12 mouse cellular contexts compared by ENCODE assay signal in genomic region chr7:67503281-67504010, GRCm38 (mm10).
A peak's percentile ranks its signal among the peaks of the same experiment; 100 is the strongest.
DNase-seq lines count a peak whose midpoint lies in the region; ATAC-seq and TF ChIP-seq lines count a peak whose summit lies in the region.
"Had no signal": no experiment of that assay in that cellular context is flagged by ENCODE, and none has a peak within 500 bp of the region (broad histone marks: within the 10 kb centered on the region; RNA-seq: fewer than 3 reads in every experiment).

No protein-coding gene starts in this region.

- peaks cover 16% of the 10 kb centered on the region for H3K4me1 ChIP-seq in forebrain, embryonic 15.5 days
- H3K4me1 ChIP-seq in forebrain, embryonic 11.5 days (replicated peaks; ENCODE audit: control insufficient read depth, insufficient read depth, low read length), result no peaks in the 10 kb centered on the region
- H3K4me1 ChIP-seq in liver, embryonic 12.5 days, result no peaks in the 10 kb centered on the region

- peak overlapping the region; percentile 32; the same call in 1 of the 2 replicates for H3K27ac ChIP-seq in forebrain, embryonic 15.5 days (replicated peaks)
- no peak overlapping the region for H3K27ac ChIP-seq in forebrain, embryonic 11.5 days (ENCODE audit: low read depth, low read length)
- peak overlapping the region; percentile 3; the same call in 1 of the 2 replicates for H3K27ac ChIP-seq in layer of hippocampus, adult 2 months
- no peak overlapping the region for H3K27ac ChIP-seq in liver, embryonic 12.5 days

- WGBS in forebrain, embryonic 15.5 days, result 45% methylated on average over 7 of the region's 7 CpGs
- WGBS in forebrain, embryonic 11.5 days, result 72% methylated on average over 7 of the region's 7 CpGs
- WGBS in liver, embryonic 12.5 days (ENCODE audit: insufficient replicate concordance), result 41% methylated on average over 7 of the region's 7 CpGs

- 0 out of 2 replicates have a peak, but pooled peaks have one; percentile 54 for ATAC-seq in forebrain, embryonic 15.5 days (replicated peaks)
- ATAC-seq in forebrain, embryonic 11.5 days (replicated peaks; ENCODE audit: low FRiP score), result no peak
- ATAC-seq in common myeloid progenitor, adult 5-6 weeks (replicated peaks; ENCODE audit: low read depth, poor library complexity, severe bottlenecking), result 0 out of 2 replicates have a peak, but pooled peaks have one; percentile 26
- ATAC-seq in liver, embryonic 12.5 days, result no peak

- no peak overlapping the region for H3K9ac ChIP-seq in forebrain, embryonic 15.5 days (replicated peaks)
- no peak overlapping the region for H3K9ac ChIP-seq in forebrain, embryonic 11.5 days (ENCODE audit: low read length)
- H3K9ac ChIP-seq in liver, embryonic 12.5 days, result no peak overlapping the region

- no peaks in the 10 kb centered on the region for H3K36me3 ChIP-seq in forebrain, embryonic 15.5 days
- H3K36me3 ChIP-seq in forebrain, embryonic 11.5 days (ENCODE audit: control insufficient read depth, insufficient read depth, low read length), result no peaks in the 10 kb centered on the region
- H3K36me3 ChIP-seq in liver, embryonic 12.5 days, result no peaks in the 10 kb centered on the region

- H3K9me3 ChIP-seq in forebrain, embryonic 15.5 days, result no peaks in the 10 kb centered on the region
- no peaks in the 10 kb centered on the region for H3K9me3 ChIP-seq in forebrain, embryonic 11.5 days (ENCODE audit: control insufficient read depth, low read length)
- H3K9me3 ChIP-seq in liver, embryonic 12.5 days (replicated peaks), result no peaks in the 10 kb centered on the region

- no peaks in the 10 kb centered on the region for H3K27me3 ChIP-seq in forebrain, embryonic 15.5 days
- no peaks in the 10 kb centered on the region for H3K27me3 ChIP-seq in forebrain, embryonic 11.5 days (ENCODE audit: control insufficient read depth, insufficient read depth, low read length)
- no peaks in the 10 kb centered on the region for H3K27me3 ChIP-seq in liver, embryonic 12.5 days (replicated peaks)

- no peak for DNase-seq in forebrain, embryonic 11.5 days (ENCODE audit: low spot score)
- DNase-seq in layer of hippocampus, adult 2 months (ENCODE audit: low spot score in 2 of 2), result no peak
- DNase-seq in layer of hippocampus, postnatal 25 days (ENCODE audit: extremely low spot score in 1 of 2, low spot score in 1 of 2), result no peak
- DNase-seq in naive thymus-derived CD4-positive, alpha-beta T cell, adult 2 months (ENCODE audit: low read depth), result peak; percentile 40
- no peak for DNase-seq in ovary, postnatal 36 days (ENCODE audit: low spot score)
- DNase-seq: kidney, adult 8-10 months; layer of hippocampus, postnatal 36 days; lung, adult 2 months; right cerebral cortex, postnatal 25 days had no signal

- H3K4me2 ChIP-seq in forebrain, embryonic 15.5 days (replicated peaks), result no peak overlapping the region
- no peak overlapping the region for H3K4me2 ChIP-seq in forebrain, embryonic 11.5 days (ENCODE audit: low read depth, low read length, severe bottlenecking)
- no peak overlapping the region for H3K4me2 ChIP-seq in liver, embryonic 12.5 days

- H3K4me3 ChIP-seq in forebrain, embryonic 15.5 days, result no peak overlapping the region
- H3K4me3 ChIP-seq in forebrain, embryonic 11.5 days (ENCODE audit: low read depth, low read length), result no peak overlapping the region
- H3K4me3 ChIP-seq in layer of hippocampus, adult 2 months, result no peak overlapping the region
- H3K4me3 ChIP-seq in liver, embryonic 12.5 days, result no peak overlapping the region

- TF ChIP-seq CTCF in layer of hippocampus, adult 2 months (conservative IDR thresholded peaks at IDR 0.05), result no peak

Comparison
In these comparisons a context has a peak if more than half of its experiments do, and no peak if none do; other contexts are left out.
1. ATAC-seq: peak in forebrain, embryonic 15.5 days (single experiment) and common myeloid progenitor, adult 5-6 weeks (single experiment); none in forebrain, embryonic 11.5 days (single experiment) and liver, embryonic 12.5 days (single experiment).
2. H3K27ac ChIP-seq: peak in forebrain, embryonic 15.5 days (single experiment) and layer of hippocampus, adult 2 months (single experiment); none in forebrain, embryonic 11.5 days (single experiment) and liver, embryonic 12.5 days (single experiment).